Mouse (Mus musculus) limb, embryonic 14.5 days (tissue): ENCODE results near the gene Fhod1. TPM values are rescaled to one million over a fixed set of nuclear protein-coding genes. Genes with fewer than 3 reads are reported as not detected.

Experiments
- ATAC-seq: fragments of 200-750 bp; cut with Nextera tagmentation; 2 replicates; pipeline ENCODE4 v1.8.0; 2017; ENCODE audit warnings: low read depth, moderate number of reproducible peaks, moderate TSS enrichment; ENCODE audit not compliant: low FRiP score
- DNase-seq: peaks from one replicate; pipeline ENCODE4 v3.0.0-alpha.2; 2015; ENCODE audit warnings: low spot score
- H3K27ac ChIP-seq: fragments of 300-500 bp; sonication (generic); replicated peaks from 2 replicates; pipeline ENCODE4 v1.5.1; 2014; ENCODE audit warnings: low read depth, mild to moderate bottlenecking, low read length, moderate library complexity, mixed read lengths
- H3K27me3 ChIP-seq: fragments of 300-500 bp; sonication (generic); 2 replicates; pipeline ENCODE4 v1.6.1; 2014; ENCODE audit warnings: low read length, mixed read lengths; ENCODE audit not compliant: control insufficient read depth, insufficient read depth
- H3K36me3 ChIP-seq: fragments of 300-500 bp; sonication (generic); 2 replicates; pipeline ENCODE4 v1.6.1; 2014; ENCODE audit warnings: mild to moderate bottlenecking, low read length, moderate library complexity, mixed read lengths; ENCODE audit not compliant: control insufficient read depth, insufficient read depth
- H3K4me1 ChIP-seq: fragments of 300-500 bp; sonication (generic); 2 replicates; pipeline ENCODE4 v1.6.1; 2014; ENCODE audit warnings: antibody characterized with exemption, low read length, mixed read lengths; ENCODE audit not compliant: control insufficient read depth, insufficient read depth
- H3K4me2 ChIP-seq: fragments of 300-500 bp; sonication (generic); replicated peaks from 2 replicates; pipeline ENCODE4 v1.6.1; 2014; ENCODE audit warnings: low read depth, mild to moderate bottlenecking, low read length, moderate library complexity; ENCODE audit not compliant: severe bottlenecking
- H3K4me3 ChIP-seq: fragments of 300-500 bp; sonication (generic); replicated peaks from 2 replicates; pipeline ENCODE4 v1.5.1; 2014; ENCODE audit warnings: low read length
- H3K9ac ChIP-seq: fragments of 300-500 bp; sonication (generic); 2 replicates; pipeline ENCODE4 v1.6.1; 2014; ENCODE audit warnings: mild to moderate bottlenecking, low read depth, low read length, moderate library complexity; ENCODE audit not compliant: severe bottlenecking
- H3K9me3 ChIP-seq: fragments of 300-500 bp; sonication (generic); 2 replicates; pipeline ENCODE4 v1.6.1; 2016; ENCODE audit warnings: low read length; ENCODE audit not compliant: control insufficient read depth
- POLR2A ChIP-seq: fragments of 200-500 bp; IDR thresholded peaks from 2 replicates; pipeline ENCODE4 v1.8.0; 2012; ENCODE audit warnings: inconsistent platforms, mild to moderate bottlenecking, moderate library complexity, borderline replicate concordance; ENCODE audit not compliant: insufficient read depth, insufficient read length; ENCODE audit errors: extremely low read depth
- WGBS: fragments of 180-500 bp; shearing (Covaris S2); extraction: QIAGEN DNeasy Blood & Tissue Kit; methylation state at CpG from one replicate; pipeline ENCODE4 v1.1.7; 2014; 5-methylcytosine and 5-hydroxymethylcytosine counted together
- polyA plus RNA-seq, 2 experiments: library from polyadenylated mRNA; depleted of rRNA in 1 of 2; stranded (reverse) in 1 of 2; unstranded in 1 of 2; fragments of >200 nt; fragmentation: Nextera tagmentation in 1 of 2; extraction: Ambion mirVana in 1 of 2; gene quantifications; 2 replicates each; pipeline versions ENCODE4 v1.2.1 to v1.2.3; 2012 to 2014

Fhod1 gene
- polyA plus RNA-seq, 2 experiments = 2.7 to 24.4 TPM

- DNase-seq (no peak), ATAC-seq (0 out of 2 replicates have a peak, but pooled peaks have one; percentile 15)
- H3K4me3 ChIP-seq = peak overlapping the region; percentile 68
- peak overlapping the region; percentile 70 for H3K9ac ChIP-seq
- TF ChIP-seq POLR2A = no peak
- H3K27ac ChIP-seq = peak overlapping the region; percentile 76
- 0 out of 2 replicates have a peak, but pooled peaks cover 4% of the 10 kb centered on the region for H3K36me3 ChIP-seq
- peak overlapping the region; percentile 70 for H3K4me2 ChIP-seq
- no peaks in the 10 kb centered on the region for H3K27me3 ChIP-seq
- WGBS = 2% methylated on average over 18 of the region's 48 CpGs
- peaks cover 21% of the 10 kb centered on the region for H3K4me1 ChIP-seq
- H3K9me3 ChIP-seq = no peaks in the 10 kb centered on the region
These were observed 1.5 kb upstream of the Fhod1 start for GRCm38 (mm10) chr8:105349096-105349771.

- Histone ChIP-seq H3K9me3 (no peaks in the 10 kb centered on the region), H3K27me3 (no peaks in the 10 kb centered on the region), H3K4me2 (peak within 1 kb of the TSS; percentile 70), H3K36me3 (no peaks in the 10 kb centered on the region), H3K4me3 (peak within 1 kb of the TSS; percentile 68), H3K4me1 (peaks cover 16% of the 10 kb centered on the region), H3K27ac (peak within 1 kb of the TSS; percentile 76), H3K9ac (peak within 1 kb of the TSS; percentile 70)
- DNase-seq (peak; percentile 80), ATAC-seq (peak; percentile 8; the same call in 1 of the 2 replicates)
- WGBS = under 1% methylated on average over 34 of the region's 34 CpGs
- no peak for TF ChIP-seq POLR2A
These were observed 820 bp upstream of the Fhod1 start, which contains the start of gene Slc9a5 for GRCm38 (mm10) chr8:105348450-105349095. Gene Slc9a5 (plus strand): TSS chr8:105348843.

DNA sequence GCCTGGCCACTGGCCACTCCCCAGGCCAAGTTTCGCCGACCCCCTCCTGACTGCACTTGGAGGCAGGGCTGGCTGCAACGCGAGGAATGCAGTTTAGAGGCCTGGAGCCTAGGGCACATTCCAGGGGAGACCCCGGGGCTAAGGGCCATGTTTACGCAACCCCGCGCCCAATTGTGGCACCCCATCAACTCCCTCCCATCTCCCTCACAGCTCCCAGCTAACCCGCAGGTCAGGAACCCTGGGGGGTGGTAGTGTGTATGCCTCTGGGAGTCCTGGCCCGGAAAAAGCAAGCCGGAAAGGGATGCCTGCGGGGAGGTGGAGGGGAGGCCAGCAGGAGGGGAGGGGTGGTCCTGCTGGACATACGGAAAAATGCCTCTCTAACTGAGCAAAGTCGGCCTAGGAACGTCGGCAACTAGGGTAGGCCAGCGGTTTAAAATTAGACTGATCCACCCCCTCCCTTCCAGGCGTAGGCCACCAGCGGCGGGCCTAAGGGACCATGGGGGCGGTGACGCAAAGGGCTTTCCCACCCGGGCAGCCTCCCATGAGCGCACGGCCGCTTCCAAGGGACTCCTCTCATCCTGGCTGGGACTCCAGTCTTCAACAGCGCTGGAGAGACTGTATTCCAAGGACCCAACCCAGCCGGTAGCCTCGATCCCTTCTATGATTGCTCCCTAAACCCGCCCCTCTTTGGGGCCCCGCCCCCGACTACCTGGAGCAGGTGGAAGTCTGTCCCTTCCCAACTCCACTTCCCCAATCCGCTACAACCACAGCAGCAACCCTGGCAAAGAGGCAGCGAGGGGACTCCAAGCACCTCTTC is 934 bp downstream of the Fhod1 start:
- DNase-seq (peak; percentile 20), ATAC-seq (peak; percentile 2; the same call in 1 of the 2 replicates)
- Histone ChIP-seq H3K36me3 (no peaks in the 10 kb centered on the region), H3K9me3 (no peaks in the 10 kb centered on the region), H3K27ac (peak overlapping the region; percentile 52), H3K27me3 (no peaks in the 10 kb centered on the region), H3K4me3 (peak overlapping the region; percentile 68), H3K4me1 (peaks cover 16% of the 10 kb centered on the region), H3K9ac (peak overlapping the region; percentile 53), H3K4me2 (peak overlapping the region; percentile 70)
- no peak for TF ChIP-seq POLR2A
- WGBS = 2% methylated on average over 29 of the region's 34 CpGs

DNA sequence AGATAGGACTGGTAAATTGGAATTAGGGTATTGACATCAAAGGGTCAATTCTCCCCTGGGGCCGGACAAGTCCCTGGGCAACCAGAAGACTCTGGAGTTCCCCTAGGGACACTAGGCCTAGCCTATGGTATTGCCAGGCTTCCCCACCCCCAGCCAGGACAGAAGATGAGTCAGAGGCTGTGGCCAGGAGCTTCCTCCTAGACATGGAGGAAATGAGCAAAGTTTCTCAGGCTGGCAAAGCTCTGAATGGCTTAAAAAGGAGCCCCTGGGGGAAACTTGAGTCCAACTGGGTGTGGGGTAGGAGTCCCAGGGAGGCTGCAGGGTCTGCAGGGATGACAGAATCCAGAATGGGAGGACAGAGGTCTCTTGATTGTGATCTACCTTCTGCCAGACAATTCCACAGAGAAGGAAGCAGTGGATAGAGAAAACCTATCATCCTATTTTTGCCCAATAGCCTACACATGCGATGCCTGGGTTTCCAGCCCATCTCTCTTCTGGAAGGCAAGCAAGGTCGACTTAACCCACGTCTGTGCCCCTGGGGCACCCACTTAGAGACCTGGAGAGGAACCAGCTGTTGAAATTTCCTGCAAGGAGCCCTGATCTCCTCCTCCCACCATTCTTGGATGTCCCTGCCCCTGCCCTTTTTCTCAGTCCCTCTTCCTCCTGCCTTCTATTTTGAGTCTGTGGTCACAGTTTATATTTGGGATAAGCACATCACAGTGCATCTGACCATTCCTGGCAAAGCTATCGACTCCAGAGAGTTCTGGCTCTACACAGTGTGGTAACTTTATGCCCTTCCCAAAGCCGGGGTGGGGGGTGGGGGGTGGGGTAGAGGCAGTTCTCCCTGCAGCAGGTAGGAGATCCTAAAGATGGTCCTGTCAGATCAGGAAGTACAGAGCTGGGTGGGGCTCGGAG is 2.4 kb downstream of the Fhod1 start:
- DNase-seq (no peak), ATAC-seq (no peak)
- H3K4me3 ChIP-seq = no peak overlapping the region
- H3K9ac ChIP-seq = no peak overlapping the region
- no peak for TF ChIP-seq POLR2A
- no peaks in the 10 kb centered on the region for H3K36me3 ChIP-seq
- peaks cover 21% of the 10 kb centered on the region for H3K4me1 ChIP-seq
- 60% methylated on average over 7 of the region's 7 CpGs for WGBS
- no peaks in the 10 kb centered on the region for H3K27me3 ChIP-seq
- H3K4me2 ChIP-seq = peak overlapping the region; percentile 70; the same call in 1 of the 2 replicates
- no peak overlapping the region for H3K27ac ChIP-seq
- H3K9me3 ChIP-seq = no peaks in the 10 kb centered on the region
